Mouse (Mus musculus) kidney, adult 11 months (tissue): Measurements from ENCODE around the gene Fam209.

Experiments used
- DNase-seq: peaks from one replicate; pipeline ENCODE4 v3.0.0; 2022

The Fam209 gene

DNA sequence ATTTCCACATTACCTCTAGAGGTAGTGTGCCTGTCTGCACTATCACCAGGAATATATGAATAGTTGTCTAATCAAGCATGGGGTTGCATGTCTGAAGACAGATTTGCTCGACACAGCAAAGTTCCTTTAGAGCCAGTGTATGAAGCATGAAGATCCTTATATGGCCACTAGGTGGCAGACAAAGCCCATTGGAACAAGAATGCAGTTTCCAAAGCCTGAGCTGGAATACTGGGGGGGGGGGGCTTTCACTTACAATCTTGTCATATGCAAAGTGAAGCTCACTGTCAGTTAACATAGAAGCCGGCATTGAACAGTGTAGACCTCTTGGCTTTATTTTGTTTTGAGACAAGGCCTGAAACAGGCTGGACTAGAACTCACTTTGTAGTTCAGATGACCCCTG is 5.5 kb downstream of the Fam209 start:
- DNase-seq: no peak

DNA sequence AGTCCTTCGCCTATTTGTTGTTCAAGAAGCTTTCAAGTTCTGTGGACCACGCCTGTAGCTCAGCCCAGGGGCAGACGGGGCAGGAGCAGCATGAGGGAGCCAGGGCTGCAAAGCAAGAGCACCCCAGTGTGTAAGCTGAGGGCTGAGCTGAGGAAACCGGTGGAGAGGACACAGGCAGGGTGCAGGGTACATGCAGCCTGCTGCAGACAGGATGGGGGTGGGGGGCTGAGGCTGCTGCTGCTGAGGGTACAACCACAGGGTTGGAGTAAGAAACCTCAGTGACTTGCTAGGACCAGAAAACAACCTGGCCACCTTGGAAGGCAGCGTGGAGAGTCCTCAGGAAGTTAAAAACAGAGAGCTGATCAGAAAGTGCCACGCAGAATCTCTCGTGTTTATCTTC is 8.0 kb downstream of the Fam209 start:
- DNase-seq: no peak

DNA sequence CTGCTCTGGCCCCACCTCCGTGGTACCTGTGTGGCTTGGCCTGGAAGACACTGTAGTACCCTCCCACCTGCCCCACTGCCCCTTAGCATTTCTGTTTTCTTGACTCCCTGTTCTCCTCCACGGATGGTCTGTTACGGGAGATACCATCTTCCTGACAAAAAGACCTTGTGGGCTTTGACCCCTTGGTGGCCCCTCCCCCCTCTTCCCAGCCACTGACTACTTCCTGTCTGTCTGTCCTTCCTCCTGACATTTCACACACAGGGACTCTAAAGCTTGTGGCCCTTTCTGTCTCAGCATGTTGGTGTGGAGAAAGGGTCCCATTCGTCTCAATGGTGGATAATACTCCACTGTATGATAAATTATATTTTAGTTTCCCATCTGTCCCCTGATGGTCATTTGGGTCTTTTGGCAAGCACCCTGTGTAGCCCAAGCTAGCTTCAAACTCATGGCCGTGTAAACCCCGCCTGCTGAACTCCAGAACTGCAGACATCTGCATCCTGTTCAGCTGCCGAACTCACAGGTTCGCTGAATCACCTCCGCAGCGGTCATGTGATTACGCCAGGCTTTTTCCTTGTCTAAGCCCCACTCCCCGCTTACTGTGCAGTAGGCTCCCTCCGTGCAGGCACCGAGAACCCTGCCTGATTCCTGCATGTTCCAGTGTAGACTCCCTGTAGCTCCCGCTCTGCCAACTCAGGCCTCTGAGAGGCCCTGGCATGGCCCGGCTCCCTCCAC is 9.5 kb downstream of the Fam209 start:
- DNase-seq: no peak

DNA sequence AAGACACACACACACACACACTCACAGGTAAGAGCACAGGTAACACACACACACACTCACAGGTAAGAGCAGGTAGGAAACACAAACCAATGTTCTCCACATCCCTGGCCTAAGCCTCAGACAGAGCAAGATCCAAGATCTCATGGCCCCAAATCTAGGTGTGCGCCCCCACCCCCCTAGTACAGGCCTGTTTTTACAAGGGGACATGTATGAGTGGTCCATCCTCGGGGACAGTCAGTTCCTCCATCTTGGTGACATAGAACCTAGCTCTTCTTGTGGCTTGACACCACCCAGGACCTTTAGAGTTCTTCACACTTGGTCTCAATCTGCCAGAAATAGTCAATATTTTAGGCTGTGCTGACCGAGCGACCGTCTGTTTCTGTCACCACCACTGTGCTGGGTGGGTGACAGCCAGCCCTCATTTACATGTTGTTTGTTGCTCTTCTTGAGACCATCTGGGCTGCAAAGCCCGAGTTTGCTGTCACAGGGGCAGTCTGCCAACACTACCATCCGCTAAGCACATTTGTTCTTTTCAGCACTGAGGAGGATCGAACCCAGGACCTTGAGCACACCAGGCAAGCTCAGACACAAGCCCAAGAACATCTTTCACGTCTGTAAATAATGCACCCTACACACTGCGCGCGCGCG is 11.6 kb downstream of the Fam209 start:
- DNase-seq: no peak

DNA sequence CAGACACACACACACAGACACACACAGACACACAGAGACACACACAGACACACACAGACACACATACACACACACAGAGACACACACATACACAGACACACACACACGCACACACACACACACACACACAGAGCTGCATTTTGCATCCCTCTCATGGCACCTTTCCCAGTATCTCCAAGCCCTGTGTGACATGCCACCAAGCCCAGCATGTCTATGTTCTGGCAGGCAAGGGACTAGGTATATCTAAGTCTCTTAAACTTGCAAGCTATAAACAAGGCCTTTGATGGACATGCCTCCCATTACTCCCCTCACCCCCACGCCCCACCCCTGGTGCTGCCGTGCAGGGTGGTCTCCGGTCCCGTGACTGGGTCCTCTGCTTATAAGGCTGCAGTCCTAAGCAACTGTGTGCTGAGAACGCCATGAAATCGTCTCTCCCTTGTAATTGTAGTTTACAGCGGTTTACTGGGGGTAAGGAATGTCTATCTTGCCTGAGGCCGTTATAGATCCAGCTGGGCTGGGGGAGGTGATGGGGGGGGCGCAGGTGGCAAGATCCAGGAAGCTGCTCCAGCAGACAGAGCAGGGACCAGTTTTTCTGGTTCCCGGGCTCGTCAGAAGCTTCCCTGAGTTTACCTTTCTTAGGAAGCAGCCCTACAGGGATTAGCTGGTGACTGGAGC is 12.5 kb downstream of the Fam209 start:
- DNase-seq: no peak

DNA sequence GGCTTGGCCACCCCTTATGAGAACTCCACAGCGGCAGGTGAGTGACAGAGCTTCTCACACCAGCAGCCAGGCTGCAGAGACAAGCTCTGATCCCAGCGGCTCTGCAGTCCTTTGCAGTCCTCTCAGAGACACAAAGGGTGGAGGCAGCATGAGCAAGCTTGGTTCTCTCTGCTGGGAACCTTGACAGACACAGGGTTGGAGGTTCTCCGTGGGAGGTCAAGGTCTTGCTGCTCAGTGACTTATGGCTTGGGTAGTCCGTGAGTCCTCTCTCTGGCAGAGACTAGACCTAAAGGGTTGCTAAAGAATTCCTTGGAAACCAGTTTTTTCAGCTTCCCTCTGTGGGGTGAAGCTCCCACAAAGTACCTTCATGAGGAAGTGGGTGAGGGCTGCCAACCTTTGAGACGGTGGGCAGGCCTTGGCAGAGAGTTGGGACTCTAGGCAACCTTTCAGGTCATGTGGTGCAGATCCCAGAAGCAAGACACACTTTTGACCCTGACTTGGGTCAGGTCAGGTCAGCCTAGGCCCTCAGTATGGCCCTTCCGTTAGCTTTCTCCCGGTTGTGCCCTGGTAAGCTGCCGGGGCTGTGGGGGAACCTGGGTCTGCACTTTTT is 24.5 kb downstream of the Fam209 start:
- peak; percentile 52 for DNase-seq

DNA sequence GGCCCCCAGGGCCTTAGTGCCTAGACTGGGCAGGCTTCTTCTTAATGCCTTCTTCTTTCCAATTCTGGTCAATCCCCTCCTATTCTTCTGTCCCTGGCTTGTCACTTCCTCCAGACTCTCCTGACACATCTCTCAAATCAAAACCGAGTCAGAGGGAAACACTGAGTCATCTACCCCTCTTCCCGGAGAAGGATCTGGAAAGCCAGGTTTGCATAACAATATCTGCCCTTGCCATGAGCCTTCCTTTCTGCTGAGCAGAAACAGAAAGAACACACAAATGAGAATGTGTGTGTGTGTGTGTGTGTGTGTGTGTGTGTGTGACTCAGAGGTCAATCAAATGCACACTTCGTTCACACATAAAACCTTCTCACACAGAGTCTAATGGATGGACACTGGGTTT is 26.5 kb downstream of the Fam209 start:
- DNase-seq: no peak

DNA sequence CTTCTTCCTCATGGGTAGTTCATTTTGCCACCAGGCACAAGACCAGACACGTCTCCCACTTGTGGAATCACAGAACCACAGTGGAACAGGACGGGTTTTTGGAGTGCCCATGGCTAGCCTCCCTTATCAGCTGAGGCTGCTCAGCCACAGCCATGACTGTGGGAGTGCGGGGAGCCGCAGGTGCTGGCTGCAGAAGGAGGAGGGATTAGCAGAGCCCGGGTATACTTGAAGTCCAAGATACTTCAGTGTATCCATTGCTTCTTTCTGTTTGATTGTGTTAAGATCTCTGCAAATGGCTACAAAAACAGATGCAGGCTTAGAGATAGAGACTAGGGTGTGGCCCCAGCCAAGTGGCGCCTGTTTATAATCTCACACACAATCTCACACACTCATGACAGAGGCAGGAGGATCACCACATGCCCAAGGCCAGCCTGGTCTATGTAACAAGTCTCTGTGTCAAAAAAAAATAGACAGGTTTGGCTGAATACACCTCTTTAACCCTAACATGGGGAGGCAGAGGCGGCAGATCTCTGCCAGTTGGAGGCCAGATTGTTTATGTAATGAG is 28.5 kb downstream of the Fam209 start:
- DNase-seq: no peak

DNA sequence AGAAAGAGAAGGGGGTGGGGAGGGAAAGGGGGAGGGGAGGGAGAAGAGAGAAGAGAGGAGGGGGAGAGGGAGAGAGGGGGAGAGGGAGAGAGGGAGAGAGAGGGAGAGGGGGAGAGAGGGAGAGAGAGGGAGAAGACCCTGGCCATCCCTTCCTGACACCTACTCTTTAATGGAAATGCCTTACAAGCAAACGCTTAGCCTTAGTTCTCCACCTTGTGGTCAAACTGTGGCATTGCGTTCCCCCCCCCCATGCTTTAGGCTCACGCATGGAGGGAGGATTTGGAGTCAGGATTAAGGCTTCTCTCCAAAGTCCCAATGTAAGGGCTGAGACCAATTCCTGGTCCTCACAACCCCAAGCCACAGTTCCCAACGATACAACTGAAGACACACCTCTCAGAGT is 29.0 kb downstream of the Fam209 start:
- no peak for DNase-seq

DNA sequence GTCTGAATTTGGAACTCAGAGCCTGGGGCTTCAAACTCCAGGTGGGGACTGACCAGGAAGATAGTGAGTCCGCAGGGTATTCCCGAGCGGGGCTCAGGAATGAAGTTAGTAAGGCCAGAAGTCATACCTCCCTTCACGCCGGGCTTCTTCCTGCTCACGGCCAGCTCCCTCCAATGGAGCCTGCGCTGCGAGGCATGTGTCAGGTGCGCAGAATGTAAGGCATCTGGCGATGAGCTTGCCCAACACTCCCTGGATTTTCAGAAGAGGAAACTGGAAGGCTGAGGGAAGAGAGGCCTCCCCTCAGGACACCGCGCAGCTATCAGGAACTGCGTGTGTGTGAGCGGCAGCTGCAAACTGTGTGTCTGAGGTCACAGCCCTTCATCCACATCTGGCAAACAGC is 29.8 kb downstream of the Fam209 start:
- no peak for DNase-seq

DNA sequence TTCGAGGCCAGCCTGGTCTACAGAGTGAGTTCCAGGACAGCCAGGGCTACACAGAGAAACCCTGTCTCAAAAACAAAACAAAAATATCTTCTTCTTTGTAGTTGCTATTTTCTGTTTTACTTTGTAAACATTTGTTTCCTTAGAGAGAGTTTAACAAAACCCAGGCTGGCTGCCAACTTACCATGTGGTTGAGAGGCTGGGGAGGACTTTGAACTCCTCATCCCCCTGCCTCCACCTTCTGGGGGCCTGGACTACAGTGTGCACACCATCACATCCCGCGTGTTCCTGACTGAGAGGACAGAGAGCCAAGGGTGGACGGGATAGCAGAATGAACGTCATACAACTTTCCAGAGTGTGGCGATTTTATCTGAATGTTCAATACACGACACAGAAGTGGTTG is 33.8 kb downstream of the Fam209 start:
- DNase-seq: peak; percentile 40

DNA sequence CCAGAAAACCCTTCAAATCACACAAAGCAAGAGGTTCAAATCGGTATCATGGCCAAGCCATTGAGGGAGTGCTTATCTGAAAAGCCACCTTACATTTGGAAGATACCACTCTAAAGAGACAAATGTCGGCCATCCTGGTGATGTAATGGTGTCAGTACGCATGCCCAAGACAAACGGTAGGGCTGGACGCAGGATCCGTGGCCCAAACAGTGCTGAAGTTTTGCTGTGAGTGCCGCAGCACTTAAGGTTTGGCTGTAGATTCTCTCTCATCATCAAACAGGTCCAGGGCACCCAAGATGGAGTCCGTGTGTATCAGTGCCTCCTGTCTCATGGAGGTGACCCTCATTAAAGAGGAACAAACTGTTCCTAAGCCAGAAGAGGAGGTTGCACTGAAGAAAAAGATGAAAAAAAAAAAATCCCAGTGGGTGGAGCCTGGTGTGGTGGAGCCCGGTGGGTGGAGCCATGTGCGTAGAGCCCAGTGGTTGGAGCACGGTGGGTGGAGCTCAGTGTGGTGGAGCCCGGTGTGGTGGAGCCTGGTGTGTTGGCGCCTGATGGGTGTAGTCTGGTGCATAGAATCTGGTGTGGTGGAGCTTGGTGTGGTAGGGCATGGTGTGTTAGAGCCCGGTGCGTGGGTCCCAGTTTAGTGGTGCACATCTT is 37.9 kb downstream of the Fam209 start:
- no peak for DNase-seq

DNA sequence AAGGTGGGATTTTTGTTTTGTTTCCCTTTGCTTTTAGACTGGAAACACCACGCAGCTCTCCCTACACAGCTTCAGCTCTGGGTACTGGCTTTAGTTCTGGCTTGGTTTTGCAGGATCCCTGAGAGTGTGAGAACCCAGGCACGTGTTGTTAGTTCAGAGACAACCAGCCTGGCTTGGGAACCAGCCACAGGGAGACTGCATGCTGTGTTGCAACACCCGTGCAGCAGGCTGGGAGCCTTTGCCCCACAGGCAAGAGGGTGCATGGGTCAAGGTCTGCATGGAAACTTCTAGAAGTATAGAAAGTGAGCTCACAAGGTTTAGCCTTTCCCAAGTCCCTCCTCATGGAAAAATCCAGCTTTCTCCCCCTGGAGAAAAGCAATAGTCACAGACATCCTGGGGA is 38.6 kb downstream of the Fam209 start:
- DNase-seq: no peak

DNA sequence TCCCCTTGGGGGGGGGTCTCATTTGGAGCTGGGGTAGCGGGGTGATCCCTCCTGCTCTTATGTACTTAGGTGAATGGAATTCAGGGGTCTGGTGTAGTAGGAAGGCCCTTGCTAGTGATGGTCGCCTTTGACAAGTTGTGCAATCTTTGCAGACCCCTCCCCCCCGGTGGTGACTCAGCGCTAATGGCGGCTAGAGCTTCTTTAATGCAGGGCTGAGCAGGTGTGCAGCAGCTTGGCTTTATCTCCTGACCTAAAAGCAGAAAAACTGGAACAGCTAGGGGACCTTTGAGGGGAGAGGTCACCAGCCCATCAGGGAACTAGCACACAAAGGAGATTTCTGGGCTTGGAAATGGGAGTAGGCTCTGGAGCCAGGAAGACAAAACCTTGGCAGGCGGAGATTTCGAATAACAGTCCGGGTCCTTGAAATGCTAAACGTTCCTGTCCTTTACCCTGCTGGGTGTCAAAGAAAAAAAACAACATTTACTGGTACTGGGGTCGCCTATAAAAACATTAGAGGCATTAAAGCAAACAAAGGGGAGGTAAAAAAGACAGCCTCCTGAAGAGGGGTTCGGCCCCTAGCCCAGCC is 44.2 kb downstream of the Fam209 start:
- no peak for DNase-seq

DNA sequence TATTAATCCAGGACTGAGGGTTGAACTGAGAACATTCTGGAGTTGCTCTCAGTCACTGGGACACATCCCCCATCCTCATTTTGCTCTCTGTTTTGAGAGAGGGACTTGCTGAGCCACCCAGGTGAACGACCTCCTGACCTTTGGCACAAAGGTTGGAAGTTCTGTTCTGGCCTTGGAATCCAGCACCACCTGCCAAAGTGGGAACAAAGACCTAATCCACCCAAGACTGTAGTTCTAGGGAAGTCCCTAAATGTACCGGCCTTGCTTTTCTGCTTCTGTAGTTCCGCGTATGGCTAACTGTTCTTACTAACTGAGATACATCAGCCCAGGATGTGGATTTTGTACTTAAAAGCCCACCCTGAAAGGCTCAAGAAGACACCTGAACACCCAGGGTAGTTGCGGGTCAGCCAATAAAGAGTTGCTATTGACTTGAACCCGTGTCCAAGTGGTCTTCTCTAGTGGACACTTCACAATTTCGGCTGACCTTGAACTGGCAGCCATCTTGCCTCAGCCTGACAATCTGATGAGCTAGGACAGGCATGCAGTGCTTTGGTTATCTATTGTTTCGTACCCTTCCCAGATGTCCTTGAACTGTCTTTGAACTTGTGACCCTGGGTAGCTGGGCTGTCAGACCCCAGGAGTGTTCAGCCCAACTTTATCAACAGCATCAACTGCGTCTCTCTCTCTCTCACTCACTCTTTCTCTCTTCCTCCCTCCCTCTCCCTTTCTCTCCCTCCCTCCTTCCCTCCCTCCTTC is 48.5 kb downstream of the Fam209 start:
- no peak for DNase-seq

DNA sequence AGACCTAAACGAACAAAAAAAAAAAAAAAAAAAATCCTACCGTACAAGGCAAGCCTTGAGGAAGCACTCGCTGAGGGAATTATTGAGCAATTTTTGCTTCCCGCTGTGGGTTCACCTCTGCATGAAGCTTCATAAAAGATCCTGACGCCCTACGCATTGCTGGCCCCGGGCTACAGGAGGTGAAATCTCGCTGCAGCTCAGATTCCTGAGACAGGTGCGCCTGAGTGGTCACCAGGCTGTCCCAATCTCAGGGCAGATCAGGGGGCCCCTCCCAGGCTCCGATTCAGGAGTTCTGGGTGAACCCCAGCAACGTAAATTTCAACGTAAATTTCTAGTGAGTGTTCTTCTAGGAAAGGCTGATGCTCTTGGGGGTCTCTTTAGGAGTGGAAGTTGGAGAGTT is 50.2 kb downstream of the Fam209 start:
- DNase-seq: no peak
